Mouse (Mus musculus) right cerebral cortex, postnatal 4 days (tissue): ENCODE results near the gene Dscaml1.

Experiments used
- DNase-seq: peaks from one replicate; pipeline ENCODE4 v3.0.0-alpha.2; 2022

Dscaml1 gene

DNA sequence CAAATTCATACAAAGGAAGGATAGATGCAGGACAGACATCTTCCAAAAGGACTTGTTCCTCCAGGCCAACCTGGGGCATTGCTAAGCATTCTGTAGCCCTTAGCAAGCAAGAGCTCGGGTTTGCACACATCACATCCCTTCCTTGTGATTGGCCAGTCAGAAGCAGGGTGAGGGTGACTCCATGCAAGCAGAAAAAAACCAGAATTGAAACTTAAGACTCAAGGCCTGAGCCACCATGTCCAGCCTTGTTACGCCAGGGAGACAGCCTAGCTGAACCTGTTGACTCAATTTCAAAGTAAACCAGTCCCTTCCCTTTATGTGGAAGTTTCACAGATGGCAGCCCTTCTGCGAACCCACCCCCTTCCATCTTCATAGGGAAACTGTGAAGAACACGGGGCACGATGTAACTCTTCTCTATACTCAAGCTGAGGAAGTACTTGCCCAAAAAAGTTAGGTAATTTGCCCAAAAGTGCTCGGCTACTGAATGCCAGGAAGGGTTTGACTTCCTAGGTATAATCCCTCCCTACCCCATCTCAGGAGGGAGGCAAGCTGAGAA is 218.5 kb downstream of the Dscaml1 start:
- DNase-seq: no peak

- DNase-seq: no peak
Measured at GRCm38 (mm10) chr9:45645526-45645925, 219.1 kb downstream of the Dscaml1 start.

- DNase-seq: no peak
Measured at GRCm38 (mm10) chr9:45651078-45651809, 224.8 kb downstream of the Dscaml1 start.

DNA sequence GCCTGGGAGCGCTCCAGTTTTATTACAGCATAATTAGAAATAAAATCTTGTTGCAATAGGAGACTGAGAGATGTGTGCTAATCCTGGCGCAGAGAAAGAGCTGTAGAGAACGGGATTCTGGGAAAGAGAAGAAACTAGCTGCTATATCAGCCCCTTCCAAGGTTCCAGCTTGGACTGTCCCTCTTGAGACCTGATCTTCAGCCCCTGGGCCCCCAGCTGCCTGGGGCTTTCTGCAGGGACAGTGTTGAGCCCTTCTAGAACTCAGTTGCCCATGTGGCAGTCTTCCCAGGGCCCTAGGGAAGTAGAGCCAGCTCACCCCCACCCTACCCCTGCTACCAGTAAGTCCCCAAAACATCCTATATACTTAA is 225.4 kb downstream of the Dscaml1 start:
- no peak for DNase-seq

- no peak for DNase-seq
Measured at GRCm38 (mm10) chr9:45657172-45658062, 231.0 kb downstream of the Dscaml1 start.

- no peak for DNase-seq
Measured at GRCm38 (mm10) chr9:45660191-45660590, 233.8 kb downstream of the Dscaml1 start.

DNA sequence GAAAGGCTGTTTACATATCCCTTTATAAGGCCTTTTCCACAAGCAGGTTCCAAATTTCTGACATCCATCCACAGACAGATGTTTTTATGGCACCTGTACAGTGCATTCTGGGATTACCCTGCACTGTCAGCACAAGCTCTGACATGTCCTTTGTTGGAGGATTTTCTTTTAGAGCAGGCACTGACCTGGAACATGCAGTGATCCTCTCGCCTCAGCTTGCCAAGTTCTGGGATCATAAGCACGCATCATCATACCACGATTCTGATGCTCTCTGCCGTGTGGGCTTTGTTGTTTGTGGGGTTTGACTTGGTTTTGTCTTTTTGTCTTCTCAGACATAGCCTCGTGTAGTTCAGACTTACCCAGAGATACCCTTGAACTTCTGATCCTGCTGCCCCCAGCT is 236.0 kb downstream of the Dscaml1 start:
- DNase-seq: no peak

DNA sequence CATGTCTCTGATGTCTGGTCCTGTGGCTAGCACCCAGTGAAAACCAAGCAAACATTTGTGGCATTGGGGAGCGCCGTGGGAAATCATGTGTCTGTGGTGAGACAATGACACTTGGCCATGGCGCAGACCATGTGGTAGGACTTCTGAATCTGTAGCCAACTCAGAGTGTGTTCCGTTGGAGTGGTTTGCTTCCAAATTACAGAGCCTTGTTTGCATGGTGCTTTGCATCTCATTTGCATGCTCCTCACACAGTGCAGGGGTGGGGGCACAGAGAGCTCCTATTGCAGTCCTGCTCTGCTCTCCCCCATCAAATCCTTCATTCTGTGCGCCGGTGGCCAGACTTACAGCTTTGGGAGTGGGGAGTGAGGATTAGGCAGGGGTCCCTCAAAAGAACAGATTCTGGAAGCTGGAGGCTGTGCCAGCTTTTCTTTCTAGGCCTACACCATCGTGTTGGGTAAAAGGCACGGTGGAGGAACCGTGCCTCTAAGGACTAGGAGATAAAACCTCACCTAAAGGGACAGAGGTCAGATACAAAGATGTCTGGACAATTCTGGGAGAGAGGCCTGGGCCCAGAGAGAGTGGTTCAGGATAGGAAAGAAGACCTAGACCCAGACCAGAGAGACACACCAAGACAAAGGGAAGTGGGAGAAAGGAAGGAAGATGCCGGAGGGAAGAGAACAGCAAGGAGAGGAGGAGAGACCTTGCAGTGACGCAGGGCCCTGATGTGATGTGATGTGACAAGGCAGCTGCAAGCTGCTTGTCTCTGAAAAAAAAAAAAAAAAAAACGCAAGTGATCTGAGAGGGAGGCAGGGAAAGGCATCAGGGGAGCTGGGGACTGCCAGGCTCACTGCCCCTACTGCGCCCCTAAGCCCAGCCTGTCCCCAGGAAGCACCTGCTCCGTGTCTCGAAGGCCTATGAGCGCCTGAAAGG is 237.2 kb downstream of the Dscaml1 start:
- peak; percentile 72 for DNase-seq

- DNase-seq: no peak
Measured at GRCm38 (mm10) chr9:45664326-45664725, 237.9 kb downstream of the Dscaml1 start.

GRCm38 (mm10) chr9:45664871-45665394 is 238.5 kb downstream of the Dscaml1 start:
- no peak for DNase-seq

DNA sequence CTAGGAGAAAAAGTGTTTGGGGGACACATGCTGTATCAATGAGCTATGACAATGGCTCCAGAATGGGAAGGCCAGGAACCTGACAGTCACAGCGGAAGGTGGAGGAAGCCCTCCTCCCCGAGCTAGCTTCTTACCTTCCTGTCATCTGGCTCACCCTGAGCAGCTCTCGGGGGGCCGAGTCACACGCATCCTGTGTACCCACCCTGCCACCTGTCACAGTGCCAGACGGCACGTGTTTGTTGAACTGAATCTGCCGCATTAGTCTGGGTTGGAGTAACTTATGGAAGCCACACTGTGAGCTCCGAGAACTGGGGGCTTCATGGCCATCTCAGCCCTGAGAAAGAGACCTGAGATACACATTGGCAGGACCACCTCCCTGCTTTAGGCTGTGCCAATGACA is 249.5 kb downstream of the Dscaml1 start:
- DNase-seq: no peak

DNA sequence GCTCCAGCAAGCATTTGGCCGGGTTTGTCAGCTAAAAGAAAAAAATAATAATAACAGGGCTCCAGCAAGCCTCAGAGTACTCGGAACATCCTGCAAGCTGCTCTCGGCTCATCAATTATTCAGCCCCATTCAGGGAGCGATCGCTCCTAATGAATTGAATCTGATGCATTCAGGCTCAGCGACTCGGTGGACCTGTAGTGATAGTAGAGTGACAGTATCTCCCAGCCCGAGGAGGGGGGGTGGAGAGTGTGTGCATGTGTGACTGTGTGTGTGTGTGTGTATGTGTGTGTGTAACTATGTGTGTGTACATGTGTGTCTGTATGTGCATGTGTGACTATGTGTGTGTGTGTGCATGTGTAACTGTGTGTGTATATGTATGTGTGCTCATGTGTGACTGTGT is 250.2 kb downstream of the Dscaml1 start:
- no peak for DNase-seq

DNA sequence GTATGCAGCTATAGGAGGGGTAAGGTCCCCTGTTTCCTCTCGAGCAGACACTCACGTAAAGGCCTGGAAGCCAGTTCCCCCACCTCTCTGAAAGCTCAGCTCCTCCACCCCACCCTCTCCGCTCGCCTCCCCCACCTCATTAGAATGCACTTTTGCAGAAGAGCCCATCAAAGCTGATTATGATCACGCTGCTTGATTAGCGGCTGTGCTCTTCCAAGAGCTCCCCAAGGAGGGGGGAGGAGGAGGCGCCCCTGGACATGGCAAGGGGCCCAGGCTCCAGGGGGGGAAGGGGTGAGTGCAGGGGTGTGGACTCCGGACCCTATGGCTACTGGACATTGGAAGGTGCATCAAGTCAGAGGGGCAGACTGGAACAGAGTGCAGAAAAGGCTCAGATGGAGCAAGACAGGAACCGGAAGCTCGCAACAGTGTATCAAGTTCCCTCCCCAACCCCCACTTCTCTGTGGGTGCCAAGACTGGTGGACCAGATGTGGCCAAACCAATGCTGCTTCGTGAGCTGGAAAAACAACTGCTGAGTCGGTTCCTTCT is 250.9 kb downstream of the Dscaml1 start:
- DNase-seq: peak; percentile 44

DNA sequence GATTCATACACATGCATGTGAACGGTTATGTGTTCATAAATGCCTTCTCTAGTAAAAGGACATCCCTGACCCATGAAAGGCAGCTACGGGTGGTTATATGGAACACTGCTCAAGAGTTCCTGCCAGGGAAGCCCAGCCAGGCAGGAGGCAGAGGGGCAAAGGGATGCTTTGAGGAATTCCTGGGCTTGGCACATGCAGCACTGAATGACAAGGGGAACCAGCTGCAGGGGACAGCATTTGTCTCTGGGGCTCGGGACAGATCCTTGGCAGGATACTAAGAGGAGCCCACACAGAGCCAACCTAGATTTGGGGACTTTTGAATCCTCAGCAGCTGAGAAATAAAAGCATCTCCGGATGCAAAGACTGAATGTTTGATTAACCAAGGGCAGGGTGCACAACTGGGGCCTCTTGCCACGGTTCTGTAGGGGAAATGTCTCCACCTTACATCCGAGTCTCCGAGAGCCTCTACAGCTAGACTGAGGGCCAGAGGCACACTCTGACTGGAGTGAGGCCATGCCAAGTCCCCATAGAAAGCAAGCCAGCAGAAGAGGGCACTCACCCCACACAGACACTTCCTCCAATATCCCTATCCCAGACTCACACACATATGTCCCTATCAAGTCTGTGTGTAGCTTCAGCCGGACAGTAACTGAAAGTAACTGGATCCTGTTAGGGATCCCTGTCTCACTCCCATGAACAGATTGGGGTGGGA is 251.7 kb downstream of the Dscaml1 start:
- no peak for DNase-seq

DNA sequence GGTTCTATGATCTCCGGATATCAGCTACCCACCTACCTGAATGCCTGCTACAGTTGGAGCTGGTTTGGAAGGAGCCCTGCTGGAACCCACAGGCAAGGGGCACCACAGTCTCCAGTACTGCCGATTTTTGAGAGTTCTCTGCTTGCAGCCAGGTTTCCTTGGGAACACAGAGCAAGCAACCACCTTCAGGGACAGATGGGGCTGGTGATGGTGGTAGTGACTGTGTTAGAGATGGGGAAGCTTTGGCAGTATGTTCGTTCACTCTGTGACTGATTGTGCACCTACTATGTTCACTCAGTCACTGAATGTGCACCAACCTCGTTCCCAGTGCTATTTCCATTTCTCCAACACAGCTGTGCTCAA is 252.2 kb downstream of the Dscaml1 start:
- no peak for DNase-seq

DNA sequence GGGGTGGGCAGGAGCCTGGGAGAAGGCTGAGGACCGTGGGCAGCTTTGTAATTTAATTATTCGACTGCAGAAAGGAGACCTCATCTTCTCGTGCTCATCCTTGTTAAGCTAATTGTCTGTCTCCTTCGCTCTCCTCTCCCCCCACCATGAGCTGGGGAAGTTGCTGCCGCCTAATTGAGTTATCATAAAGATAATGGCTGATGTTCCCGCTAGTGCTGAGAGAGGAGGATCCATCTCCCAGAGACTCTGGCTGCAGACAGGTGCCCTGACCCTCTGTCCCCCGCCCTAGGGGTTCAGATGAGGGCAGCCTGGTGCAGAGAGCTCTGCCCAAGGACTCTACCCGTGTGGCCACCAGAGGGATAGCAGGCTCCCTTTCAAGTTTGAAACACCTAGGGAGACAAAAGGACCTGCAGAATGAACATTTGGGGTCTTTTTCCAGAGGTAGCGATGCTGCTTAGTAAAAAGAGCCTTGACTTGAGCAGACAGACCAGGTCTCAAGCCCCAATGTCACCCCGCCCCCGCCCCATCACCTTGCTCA is 256.1 kb downstream of the Dscaml1 start:
- DNase-seq: no peak

DNA sequence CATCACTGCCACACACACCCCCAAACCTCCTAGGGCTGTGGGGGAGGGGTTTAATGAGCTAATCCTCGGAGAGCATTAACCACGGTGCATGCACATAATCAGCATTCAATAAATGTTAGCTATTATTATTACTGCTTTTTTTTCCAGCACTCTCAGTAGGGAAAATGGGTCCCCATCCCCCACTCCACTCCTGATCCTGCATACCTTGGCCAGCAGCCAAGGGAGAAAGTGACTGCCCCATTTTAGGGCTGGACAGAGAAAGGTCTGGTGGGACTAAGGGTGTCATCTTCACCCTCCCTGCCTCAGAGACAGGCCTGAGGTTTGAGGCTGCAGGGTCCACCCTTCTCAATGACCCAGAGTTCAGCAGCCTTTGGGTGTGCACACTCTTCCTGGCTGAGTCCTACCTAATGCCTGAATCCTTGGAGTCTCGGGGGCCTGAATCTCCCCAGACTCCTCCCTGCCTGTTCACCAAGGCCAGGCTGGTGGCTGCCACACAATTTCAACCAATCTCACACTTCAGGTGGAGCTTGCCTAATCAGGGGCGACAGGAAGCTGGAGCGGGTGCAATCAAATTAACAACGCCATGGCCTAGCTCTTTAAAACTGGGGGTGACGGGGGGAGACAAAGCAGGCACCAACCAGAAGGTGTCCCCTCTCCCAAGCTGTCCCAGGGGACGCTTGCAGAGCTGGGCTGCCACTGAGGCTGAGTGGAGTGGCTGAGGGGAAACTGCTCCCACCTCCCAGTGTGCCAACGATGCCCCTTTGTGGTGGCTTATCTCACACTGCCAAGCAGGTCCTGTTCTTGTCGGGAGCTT is 267.2 kb downstream of the Dscaml1 start:
- no peak for DNase-seq

DNA sequence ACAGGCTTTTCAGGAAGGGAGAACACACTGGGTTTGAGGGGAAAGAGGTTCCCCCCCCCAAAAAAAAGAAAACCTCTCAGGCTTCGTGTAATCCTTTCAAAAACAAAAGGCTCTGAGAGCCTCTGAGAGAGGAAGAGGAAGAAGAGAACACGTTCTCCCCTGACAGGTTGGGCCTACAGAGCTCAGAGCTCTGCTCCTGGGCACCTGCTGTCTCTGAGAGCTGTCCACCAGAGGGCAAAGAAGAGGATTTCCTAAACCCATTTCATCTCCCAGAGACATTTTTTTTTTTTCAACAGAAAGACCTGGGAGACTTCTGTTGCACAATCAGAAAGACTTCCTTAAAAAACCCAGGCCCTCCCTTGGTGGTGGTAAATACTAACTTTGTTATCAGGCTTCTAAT is 267.8 kb downstream of the Dscaml1 start:
- DNase-seq: no peak

DNA sequence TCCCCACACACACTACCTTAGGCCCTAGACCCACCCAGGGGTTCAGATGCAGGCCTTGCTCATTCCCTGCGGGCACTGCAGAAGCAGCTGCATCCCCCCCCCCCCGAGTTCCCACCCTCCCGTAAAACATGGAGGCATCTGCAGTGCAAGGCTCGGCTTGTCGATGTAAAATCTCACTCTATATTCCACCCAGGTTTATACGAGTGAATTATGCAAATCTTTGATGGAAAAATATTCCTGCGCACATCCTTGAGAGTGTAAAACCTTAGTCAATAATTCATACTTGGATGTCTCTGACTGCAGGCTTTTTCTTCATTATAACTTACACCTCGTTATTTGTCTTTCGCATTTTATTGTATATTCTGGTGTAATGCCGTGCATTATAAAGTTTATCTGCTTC is 272.7 kb downstream of the Dscaml1 start:
- DNase-seq: no peak

GRCm38 (mm10) chr9:45703236-45703635 is 276.8 kb downstream of the Dscaml1 start:
- no peak for DNase-seq
